Mouse (Mus musculus): ENCODE measurements at regions not wholly inside any gene's neighbourhood (a gene's known extent, or its start where the extent isn't known, plus 50 kb on each side); places are given as distances from the start of the nearest gene placed in this dataset.

DNA sequence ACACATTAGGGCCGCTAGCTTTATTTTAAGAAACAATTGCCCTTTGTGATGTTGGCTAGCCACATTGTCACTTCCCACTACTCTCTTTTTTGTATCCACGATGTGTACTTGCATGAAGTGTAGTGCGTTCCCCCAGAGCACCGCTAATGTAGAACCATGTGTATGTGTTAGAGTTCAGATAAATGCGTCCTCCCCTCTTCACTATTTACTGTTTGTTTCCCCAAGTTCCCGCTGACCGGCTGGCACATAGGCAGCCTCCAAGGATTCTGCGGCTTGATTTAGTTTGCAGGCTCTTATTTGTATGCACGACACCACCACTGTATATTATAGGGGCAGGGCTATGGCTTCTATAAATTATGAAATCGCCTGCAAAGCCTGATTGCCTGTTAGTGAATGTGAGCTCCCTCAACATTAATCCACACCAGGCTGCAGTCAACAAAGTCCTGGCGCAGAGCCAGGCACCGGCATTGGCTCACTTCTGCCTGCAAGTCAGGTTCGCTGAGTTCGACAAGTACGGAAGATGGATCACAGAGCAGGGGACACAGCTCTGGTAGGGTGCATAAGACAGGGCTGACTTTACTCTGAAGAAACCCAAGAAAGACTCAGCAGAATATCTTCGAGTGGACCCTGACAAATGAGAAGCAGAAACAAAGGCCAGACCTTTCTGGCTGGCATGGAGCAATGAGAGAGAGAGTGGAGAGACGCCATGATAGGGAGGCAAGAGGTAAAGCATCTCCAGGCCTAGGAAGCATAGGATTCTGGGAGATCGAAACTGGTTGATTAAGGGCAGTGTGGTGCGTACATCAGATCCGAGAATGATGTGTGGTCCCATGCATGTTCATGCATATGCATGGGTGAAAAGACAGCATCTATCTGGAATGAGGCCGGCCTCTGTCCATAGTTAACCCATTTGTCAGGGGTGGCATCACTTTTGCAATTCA, 85.8 kb upstream of the Pard3b start:
- Histone ChIP-seq H3K4me2 (ENCODE audit: low read length) (peak overlapping the region; percentile 35), H3K4me3 (ENCODE audit: low read length) (0 out of 2 replicates have a peak overlapping the region, but pooled peaks have one; percentile 1), H3K27me3 (replicated peaks; ENCODE audit: control insufficient read depth, insufficient read depth, low read length) (no peaks in the 10 kb centered on the region), H3K9me3 (ENCODE audit: control insufficient read depth, low read length) (no peaks in the 10 kb centered on the region), H3K27ac (ENCODE audit: low read depth, low read length) (no peak overlapping the region), H3K36me3 (ENCODE audit: control insufficient read depth, insufficient read depth, low read length) (no peaks in the 10 kb centered on the region), H3K4me1 (ENCODE audit: control insufficient read depth, insufficient read depth, low read depth, low read length) (no peaks in the 10 kb centered on the region), H3K9ac (ENCODE audit: low read depth, low read length) (no peak overlapping the region)
- peak; percentile 85 for ATAC-seq
- 48% methylated on average over 21 of the region's 21 CpGs for WGBS

DNA sequence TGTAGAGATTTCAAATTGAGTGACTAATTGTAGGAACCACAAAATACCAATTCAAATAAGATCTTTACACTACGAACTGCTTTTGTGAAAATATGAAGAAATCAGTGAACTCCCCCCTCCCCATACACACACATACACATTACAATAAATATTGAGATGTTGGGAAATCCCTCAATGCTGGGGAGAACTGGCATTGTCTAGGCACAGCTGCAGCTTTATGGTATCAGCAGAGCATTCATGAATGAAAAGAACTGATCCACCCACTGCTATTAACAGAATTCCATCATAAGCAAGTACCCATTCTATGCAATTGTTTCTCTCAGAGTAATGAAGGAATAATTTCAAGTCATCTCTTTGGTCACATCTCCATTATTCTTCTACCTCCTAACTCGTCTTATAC, 79.1 kb upstream of the Pard3b start:
- Histone ChIP-seq H3K9ac (ENCODE audit: low read depth, low read length) (no peak overlapping the region), H3K4me1 (ENCODE audit: control insufficient read depth, insufficient read depth, low read depth, low read length) (no peaks in the 10 kb centered on the region), H3K27me3 (replicated peaks; ENCODE audit: control insufficient read depth, insufficient read depth, low read length) (no peaks in the 10 kb centered on the region), H3K4me3 (ENCODE audit: low read length) (no peak overlapping the region), H3K27ac (ENCODE audit: low read depth, low read length) (no peak overlapping the region), H3K36me3 (ENCODE audit: control insufficient read depth, insufficient read depth, low read length) (no peaks in the 10 kb centered on the region), H3K4me2 (ENCODE audit: low read length) (no peak overlapping the region), H3K9me3 (ENCODE audit: control insufficient read depth, low read length) (no peaks in the 10 kb centered on the region)
- no peak for ATAC-seq
- WGBS = 57% methylated on average over 2 of the region's 2 CpGs

DNA sequence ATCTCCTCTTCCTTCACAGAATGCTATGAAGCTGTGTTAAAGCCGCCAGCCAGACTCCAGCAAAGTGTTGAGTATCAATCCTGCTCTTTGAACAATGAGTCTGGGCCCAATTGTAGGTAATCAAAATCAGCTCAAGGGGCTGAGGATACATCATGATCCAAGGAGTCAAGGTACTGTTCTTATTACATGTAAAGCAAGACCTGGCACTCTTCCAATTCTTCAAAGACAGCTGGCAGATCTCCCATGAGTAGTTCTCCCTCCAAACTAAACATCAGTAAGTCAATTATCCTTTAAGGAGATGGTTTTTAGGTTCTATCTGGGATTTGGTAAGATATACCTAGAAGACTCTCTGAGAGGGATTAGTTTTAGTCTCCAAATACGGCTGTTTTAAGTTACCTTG, 76.5 kb upstream of the Pard3b start:
- 86% methylated on average over 2 of the region's 2 CpGs for WGBS
- no peaks in the 10 kb centered on the region for H3K9me3 ChIP-seq (ENCODE audit: control insufficient read depth, low read length)
- H3K4me1 ChIP-seq (ENCODE audit: control insufficient read depth, insufficient read depth, low read depth, low read length) = no peaks in the 10 kb centered on the region
- no peaks in the 10 kb centered on the region for H3K27me3 ChIP-seq (replicated peaks; ENCODE audit: control insufficient read depth, insufficient read depth, low read length)
- no peaks in the 10 kb centered on the region for H3K36me3 ChIP-seq (ENCODE audit: control insufficient read depth, insufficient read depth, low read length)
- H3K9ac ChIP-seq (ENCODE audit: low read depth, low read length) = no peak overlapping the region
- no peak overlapping the region for H3K27ac ChIP-seq (ENCODE audit: low read depth, low read length)
- no peak for ATAC-seq
- H3K4me3 ChIP-seq (ENCODE audit: low read length) = no peak overlapping the region
- H3K4me2 ChIP-seq (ENCODE audit: low read length) = no peak overlapping the region

DNA sequence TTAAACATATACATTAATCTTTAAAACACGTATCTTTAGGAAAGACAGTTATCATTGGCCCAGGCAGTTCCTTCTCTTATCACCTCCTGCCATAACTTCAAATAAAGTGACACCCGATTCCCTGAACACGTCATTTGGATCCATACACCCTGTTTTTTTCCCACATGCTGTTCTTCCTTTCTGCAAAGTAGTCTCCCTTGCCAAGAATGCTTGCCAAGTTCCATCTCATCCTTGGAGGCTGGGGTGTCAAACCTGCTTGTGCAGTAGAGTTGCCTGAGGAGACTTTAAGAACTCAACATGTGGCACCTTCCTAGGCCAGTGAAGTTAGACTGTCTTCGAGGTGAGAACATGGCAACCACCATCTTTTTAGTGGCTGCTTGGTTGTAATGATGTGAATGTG, 73.2 kb upstream of the Pard3b start:
- no peaks in the 10 kb centered on the region for H3K27me3 ChIP-seq (replicated peaks; ENCODE audit: control insufficient read depth, insufficient read depth, low read length)
- H3K4me3 ChIP-seq (ENCODE audit: low read length) = no peak overlapping the region
- no peak overlapping the region for H3K4me2 ChIP-seq (ENCODE audit: low read length)
- no peaks in the 10 kb centered on the region for H3K9me3 ChIP-seq (ENCODE audit: control insufficient read depth, low read length)
- ATAC-seq = no peak
- 85% methylated on average over 4 of the region's 4 CpGs for WGBS
- no peak overlapping the region for H3K27ac ChIP-seq (ENCODE audit: low read depth, low read length)
- no peaks in the 10 kb centered on the region for H3K4me1 ChIP-seq (ENCODE audit: control insufficient read depth, insufficient read depth, low read depth, low read length)
- no peak overlapping the region for H3K9ac ChIP-seq (ENCODE audit: low read depth, low read length)
- no peaks in the 10 kb centered on the region for H3K36me3 ChIP-seq (ENCODE audit: control insufficient read depth, insufficient read depth, low read length)

DNA sequence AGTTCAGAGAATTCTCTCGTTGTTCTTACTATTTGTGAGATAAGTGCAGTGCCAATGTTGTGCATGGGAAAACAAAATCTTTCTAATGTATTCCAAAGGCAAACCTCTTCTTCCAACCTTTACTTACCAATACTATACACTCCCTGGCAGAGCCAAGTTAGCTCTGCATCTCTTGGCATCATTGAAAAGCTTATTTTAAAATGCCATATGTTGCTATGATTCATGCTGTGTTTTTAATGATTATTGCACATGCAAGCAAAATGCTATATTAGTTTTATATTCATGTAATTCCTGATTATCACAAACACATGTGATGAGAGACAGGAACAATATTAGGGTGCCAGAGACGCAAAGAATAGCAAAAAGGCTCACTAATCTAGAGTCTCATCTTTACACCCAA, 64.3 kb upstream of the Pard3b start:
- H3K9ac ChIP-seq (ENCODE audit: low read depth, low read length) = no peak overlapping the region
- H3K4me2 ChIP-seq (ENCODE audit: low read length) = no peak overlapping the region
- ATAC-seq = no peak
- H3K4me3 ChIP-seq (ENCODE audit: low read length) = no peak overlapping the region
- H3K9me3 ChIP-seq (ENCODE audit: control insufficient read depth, low read length) = no peaks in the 10 kb centered on the region
- WGBS = 71% methylated on average over 2 of the region's 2 CpGs
- no peaks in the 10 kb centered on the region for H3K36me3 ChIP-seq (ENCODE audit: control insufficient read depth, insufficient read depth, low read length)
- no peaks in the 10 kb centered on the region for H3K27me3 ChIP-seq (replicated peaks; ENCODE audit: control insufficient read depth, insufficient read depth, low read length)
- no peak overlapping the region for H3K27ac ChIP-seq (ENCODE audit: low read depth, low read length)
- H3K4me1 ChIP-seq (ENCODE audit: control insufficient read depth, insufficient read depth, low read depth, low read length) = no peaks in the 10 kb centered on the region

DNA sequence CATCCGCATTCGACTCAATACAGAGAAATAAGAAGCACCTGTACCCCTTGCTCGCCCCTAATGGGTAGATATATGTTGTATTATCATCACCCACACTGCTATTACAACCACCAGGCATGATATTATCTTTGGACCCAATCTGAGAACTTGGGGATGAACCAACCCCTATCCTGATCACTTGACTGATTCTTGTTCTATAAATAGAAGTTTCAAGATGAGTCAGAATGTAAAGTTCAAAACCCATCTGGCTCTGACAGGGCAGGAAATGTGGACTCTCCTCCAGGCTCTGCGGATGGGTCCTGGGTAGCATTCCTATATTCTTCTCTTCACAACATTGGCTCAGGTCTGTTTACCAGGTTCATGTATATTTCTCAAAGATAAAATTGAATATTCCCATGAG, 61.9 kb upstream of the Pard3b start:
- Histone ChIP-seq H3K27ac (ENCODE audit: low read depth, low read length) (no peak overlapping the region), H3K9me3 (ENCODE audit: control insufficient read depth, low read length) (no peaks in the 10 kb centered on the region), H3K4me3 (ENCODE audit: low read length) (no peak overlapping the region), H3K4me2 (ENCODE audit: low read length) (no peak overlapping the region), H3K36me3 (ENCODE audit: control insufficient read depth, insufficient read depth, low read length) (no peaks in the 10 kb centered on the region), H3K4me1 (ENCODE audit: control insufficient read depth, insufficient read depth, low read depth, low read length) (no peaks in the 10 kb centered on the region), H3K27me3 (replicated peaks; ENCODE audit: control insufficient read depth, insufficient read depth, low read length) (no peaks in the 10 kb centered on the region), H3K9ac (ENCODE audit: low read depth, low read length) (no peak overlapping the region)
- ATAC-seq = no peak
- 93% methylated on average over 4 of the region's 4 CpGs for WGBS

DNA sequence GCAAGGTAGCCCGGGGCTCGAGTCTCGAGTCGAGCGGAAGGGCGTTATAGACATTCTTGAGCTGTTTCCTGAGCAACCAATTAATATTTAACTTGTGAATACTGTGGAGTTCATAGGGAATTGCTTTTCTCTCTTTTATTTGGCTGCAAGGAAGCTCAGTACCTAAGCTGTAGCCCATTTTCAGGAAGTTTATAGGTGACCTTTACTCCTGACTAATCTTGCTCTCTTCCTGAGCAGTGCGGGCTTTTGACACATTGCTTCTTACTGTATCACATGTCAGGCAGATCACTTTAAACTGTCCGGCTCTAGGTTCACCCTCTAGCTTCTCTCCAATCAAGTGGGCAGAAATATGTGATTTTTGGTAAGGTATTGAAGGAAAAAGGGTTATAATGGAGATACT, 51.4 kb upstream of the Pard3b start:
- H3K27ac ChIP-seq (ENCODE audit: low read depth, low read length) = no peak overlapping the region
- H3K9ac ChIP-seq (ENCODE audit: low read depth, low read length) = no peak overlapping the region
- H3K4me2 ChIP-seq (ENCODE audit: low read length) = no peak overlapping the region
- H3K36me3 ChIP-seq (ENCODE audit: control insufficient read depth, insufficient read depth, low read length) = no peaks in the 10 kb centered on the region
- H3K27me3 ChIP-seq (replicated peaks; ENCODE audit: control insufficient read depth, insufficient read depth, low read length) = no peaks in the 10 kb centered on the region
- no peaks in the 10 kb centered on the region for H3K4me1 ChIP-seq (ENCODE audit: control insufficient read depth, insufficient read depth, low read depth, low read length)
- 81% methylated on average over 8 of the region's 8 CpGs for WGBS
- no peaks in the 10 kb centered on the region for H3K9me3 ChIP-seq (ENCODE audit: control insufficient read depth, low read length)
- H3K4me3 ChIP-seq (ENCODE audit: low read length) = no peak overlapping the region
- no peak for ATAC-seq
